29 mouse cellular contexts compared by ENCODE assay signal in the genomic region with DNA sequence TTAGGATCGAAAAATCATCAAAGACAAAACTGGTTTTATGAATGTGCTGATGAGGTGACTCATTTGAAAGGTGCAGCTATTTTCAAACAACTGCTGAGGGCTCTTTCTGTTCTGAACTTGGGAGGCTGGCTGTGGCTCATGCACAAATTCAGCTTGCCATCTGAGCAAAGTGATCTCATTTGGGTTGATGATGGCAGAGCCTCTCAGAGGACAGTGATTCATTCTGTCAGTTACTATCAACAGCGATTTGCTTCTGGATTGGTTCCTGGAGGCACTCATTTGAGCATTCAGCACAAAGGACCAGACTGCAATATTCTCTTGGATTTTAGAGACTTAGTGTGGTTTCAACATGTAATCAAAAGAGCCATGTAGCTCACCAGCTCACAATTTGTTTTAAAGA.
DNase-seq lines count a peak whose midpoint lies in the region; ATAC-seq and TF ChIP-seq lines count a peak whose summit lies in the region.
"Had no signal": no experiment of that assay in that cellular context is flagged by ENCODE, and none has a peak within 500 bp of the region (broad histone marks: within the 10 kb centered on the region; RNA-seq: fewer than 3 reads in every experiment).

No protein-coding gene starts in this region.

- no peak for TF ChIP-seq CTCF in forebrain, postnatal 0 days (IDR thresholded peaks at IDR 0.05; ENCODE audit: low read depth)
- no peak for TF ChIP-seq CTCF in intestine, postnatal 0 days (IDR thresholded peaks at IDR 0.05; ENCODE audit: low read depth)

- no peak overlapping the region for H3K4me3 ChIP-seq in forebrain, postnatal 0 days (ENCODE audit: low read depth, low read length)
- no peak overlapping the region for H3K4me3 ChIP-seq in forebrain, embryonic 14.5 days (ENCODE audit: low read depth, low read length)
- no peak overlapping the region for H3K4me3 ChIP-seq in midbrain, embryonic 11.5 days (ENCODE audit: low read depth, low read length)
- no peak overlapping the region for H3K4me3 ChIP-seq in intestine, postnatal 0 days (ENCODE audit: low read depth, low read length)
- H3K4me3 ChIP-seq: embryonic facial prominence, embryonic 12.5 days; erythroblast, embryonic 14.5 days; forebrain, embryonic 13.5 days; heart, embryonic 12.5 days; hindbrain, embryonic 10.5 days; kidney, embryonic 15.5 days; limb, embryonic 10.5 days; liver, embryonic 15.5 days; lung, embryonic 15.5 days; neural tube, embryonic 15.5 days had no signal

- H3K4me2 ChIP-seq in forebrain, postnatal 0 days (ENCODE audit: low read depth) = no peak overlapping the region
- H3K4me2 ChIP-seq in forebrain, embryonic 14.5 days (ENCODE audit: low read length) = no peak overlapping the region
- no peak overlapping the region for H3K4me2 ChIP-seq in midbrain, embryonic 11.5 days
- H3K4me2 ChIP-seq in intestine, postnatal 0 days (replicated peaks; ENCODE audit: low read depth) = no peak overlapping the region
- H3K4me2 ChIP-seq: embryonic facial prominence, embryonic 12.5 days; forebrain, embryonic 13.5 days; heart, embryonic 12.5 days; kidney, embryonic 15.5 days; liver, embryonic 15.5 days; lung, embryonic 15.5 days; neural tube, embryonic 15.5 days had no signal

- peak; percentile 0 for DNase-seq in forebrain, postnatal 0 days
- no peak for DNase-seq in forebrain, embryonic 14.5 days (ENCODE audit: low spot score)
- peak; percentile 11 for DNase-seq in right cerebral cortex, adult 18-20 months
- no peak for DNase-seq in right cerebral cortex, postnatal 4 days
- DNase-seq in retina, embryonic 14.5 days (ENCODE audit: low spot score) = peak; percentile 16
- DNase-seq in midbrain, embryonic 11.5 days (ENCODE audit: low spot score, missing footprints) = no peak
- DNase-seq: B cell, adult 2 months; cerebellum, adult 18-20 months; cerebellum, postnatal 14 days; gastrocnemius, postnatal 25 days; heart, adult 18-20 months; heart, postnatal 10 days; kidney, adult 11 months; kidney, postnatal 36 days; liver; lung, postnatal 36 days; right cerebral cortex, postnatal 25 days had no signal

- H3K4me1 ChIP-seq in forebrain, postnatal 0 days (ENCODE audit: insufficient read depth) = no peaks in the 10 kb centered on the region
- H3K4me1 ChIP-seq in forebrain, embryonic 14.5 days (ENCODE audit: control insufficient read depth, insufficient read depth, low read length) = no peaks in the 10 kb centered on the region
- H3K4me1 ChIP-seq in midbrain, embryonic 11.5 days (ENCODE audit: control insufficient read depth, insufficient read depth, low read length) = no peaks in the 10 kb centered on the region
- no peaks in the 10 kb centered on the region for H3K4me1 ChIP-seq in intestine, postnatal 0 days (replicated peaks; ENCODE audit: control insufficient read depth, insufficient read depth, low read length)
- H3K4me1 ChIP-seq: embryonic facial prominence, embryonic 12.5 days; forebrain, embryonic 13.5 days; heart, embryonic 12.5 days; hindbrain, embryonic 10.5 days; kidney, embryonic 15.5 days; limb, embryonic 10.5 days; liver, embryonic 15.5 days; lung, embryonic 15.5 days; neural tube, embryonic 15.5 days had no signal

- 81% methylated on average over 2 of the region's 2 CpGs for WGBS in forebrain, postnatal 0 days
- WGBS in forebrain, embryonic 14.5 days = 79% methylated on average over 2 of the region's 2 CpGs
- 87% methylated on average over 2 of the region's 2 CpGs for WGBS in midbrain, embryonic 11.5 days
- 76% methylated on average over 2 of the region's 2 CpGs for WGBS in intestine, postnatal 0 days

- H3K9me3 ChIP-seq in forebrain, postnatal 0 days (ENCODE audit: low read length) = no peaks in the 10 kb centered on the region
- H3K9me3 ChIP-seq in forebrain, embryonic 14.5 days (replicated peaks; ENCODE audit: control insufficient read depth, low read length) = no peaks in the 10 kb centered on the region
- no peaks in the 10 kb centered on the region for H3K9me3 ChIP-seq in midbrain, embryonic 11.5 days (ENCODE audit: control insufficient read depth, low read length)
- H3K9me3 ChIP-seq in intestine, postnatal 0 days (ENCODE audit: control insufficient read depth) = no peaks in the 10 kb centered on the region
- H3K9me3 ChIP-seq: embryonic facial prominence, embryonic 12.5 days; forebrain, embryonic 13.5 days; hindbrain, embryonic 10.5 days; kidney, embryonic 15.5 days; limb, embryonic 10.5 days; liver, embryonic 15.5 days; lung, embryonic 15.5 days; neural tube, embryonic 15.5 days had no signal

- H3K27me3 ChIP-seq in forebrain, postnatal 0 days (ENCODE audit: insufficient read depth, low read length) = no peaks in the 10 kb centered on the region
- H3K27me3 ChIP-seq in forebrain, embryonic 14.5 days (replicated peaks; ENCODE audit: control insufficient read depth, insufficient read depth, low read length) = no peaks in the 10 kb centered on the region
- no peaks in the 10 kb centered on the region for H3K27me3 ChIP-seq in midbrain, embryonic 11.5 days (ENCODE audit: control insufficient read depth, insufficient read depth, low read length)
- H3K27me3 ChIP-seq in intestine, postnatal 0 days (replicated peaks; ENCODE audit: control insufficient read depth, insufficient read depth, low read length) = no peaks in the 10 kb centered on the region
- H3K27me3 ChIP-seq: embryonic facial prominence, embryonic 12.5 days; forebrain, embryonic 13.5 days; heart, embryonic 12.5 days; kidney, embryonic 15.5 days; liver, embryonic 15.5 days; lung, embryonic 15.5 days; neural tube, embryonic 15.5 days had no signal

- H3K27ac ChIP-seq in forebrain, postnatal 0 days (ENCODE audit: low read depth, low read length) = no peak overlapping the region
- H3K27ac ChIP-seq in forebrain, embryonic 14.5 days (ENCODE audit: low read depth, low read length) = no peak overlapping the region
- no peak overlapping the region for H3K27ac ChIP-seq in midbrain, embryonic 11.5 days (ENCODE audit: low read depth, low read length)
- H3K27ac ChIP-seq in intestine, postnatal 0 days (ENCODE audit: low read depth, low read length) = no peak overlapping the region
- H3K27ac ChIP-seq: embryonic facial prominence, embryonic 12.5 days; forebrain, embryonic 13.5 days; hindbrain, embryonic 10.5 days; kidney, embryonic 15.5 days; limb, embryonic 10.5 days; liver, embryonic 15.5 days; lung, embryonic 15.5 days; neural tube, embryonic 15.5 days had no signal

- no peaks in the 10 kb centered on the region for H3K36me3 ChIP-seq in forebrain, postnatal 0 days (ENCODE audit: insufficient read depth)
- no peaks in the 10 kb centered on the region for H3K36me3 ChIP-seq in forebrain, embryonic 14.5 days (ENCODE audit: control insufficient read depth, insufficient read depth, low read length)
- no peaks in the 10 kb centered on the region for H3K36me3 ChIP-seq in midbrain, embryonic 11.5 days (ENCODE audit: control insufficient read depth, insufficient read depth, low read length)
- no peaks in the 10 kb centered on the region for H3K36me3 ChIP-seq in intestine, postnatal 0 days (ENCODE audit: control insufficient read depth, insufficient read depth)
- H3K36me3 ChIP-seq: embryonic facial prominence, embryonic 12.5 days; heart, embryonic 12.5 days; hindbrain, embryonic 10.5 days; kidney, embryonic 15.5 days; limb, embryonic 10.5 days; liver, embryonic 15.5 days; lung, embryonic 15.5 days; neural tube, embryonic 15.5 days had no signal

- H3K9ac ChIP-seq in forebrain, postnatal 0 days = no peak overlapping the region
- no peak overlapping the region for H3K9ac ChIP-seq in forebrain, embryonic 14.5 days (ENCODE audit: low read length)
- H3K9ac ChIP-seq in midbrain, embryonic 11.5 days (ENCODE audit: low read length) = no peak overlapping the region
- no peak overlapping the region for H3K9ac ChIP-seq in intestine, postnatal 0 days (ENCODE audit: low read depth, low read length)
- H3K9ac ChIP-seq: embryonic facial prominence, embryonic 12.5 days; forebrain, embryonic 13.5 days; heart, embryonic 12.5 days; kidney, embryonic 15.5 days; liver, embryonic 15.5 days; lung, embryonic 15.5 days; neural tube, embryonic 15.5 days had no signal

- peak; percentile 43; the same call in 1 of the 2 replicates for ATAC-seq in forebrain, postnatal 0 days
- ATAC-seq in forebrain, embryonic 14.5 days = no peak
- ATAC-seq in midbrain, embryonic 11.5 days (ENCODE audit: low FRiP score) = no peak
- ATAC-seq in intestine, postnatal 0 days = no peak
- ATAC-seq: forebrain, embryonic 13.5 days; midbrain, embryonic 16.5 days had no signal

Comparison
In these comparisons a context has a peak if more than half of its experiments do, and no peak if none do; other contexts are left out.
1. DNase-seq: peak in forebrain, postnatal 0 days (single experiment), right cerebral cortex, adult 18-20 months (single experiment) and retina, embryonic 14.5 days (single experiment); none in forebrain, embryonic 14.5 days (single experiment), right cerebral cortex, postnatal 4 days (single experiment) and midbrain, embryonic 11.5 days (single experiment).